Mouse (Mus musculus) ES-Bruce4 (cell line): Measurements from ENCODE around the gene Sco1.

ENCODE experiments used
- CTCF ChIP-seq: IDR thresholded peaks from one replicate; pipeline ENCODE4 v1.8.1; 2011; ENCODE audit warnings: low read depth, low read length
- POLR2A ChIP-seq: IDR thresholded peaks from one replicate; pipeline ENCODE4 v1.8.1; 2011; ENCODE audit warnings: low read length; ENCODE audit not compliant: insufficient read depth

DNA sequence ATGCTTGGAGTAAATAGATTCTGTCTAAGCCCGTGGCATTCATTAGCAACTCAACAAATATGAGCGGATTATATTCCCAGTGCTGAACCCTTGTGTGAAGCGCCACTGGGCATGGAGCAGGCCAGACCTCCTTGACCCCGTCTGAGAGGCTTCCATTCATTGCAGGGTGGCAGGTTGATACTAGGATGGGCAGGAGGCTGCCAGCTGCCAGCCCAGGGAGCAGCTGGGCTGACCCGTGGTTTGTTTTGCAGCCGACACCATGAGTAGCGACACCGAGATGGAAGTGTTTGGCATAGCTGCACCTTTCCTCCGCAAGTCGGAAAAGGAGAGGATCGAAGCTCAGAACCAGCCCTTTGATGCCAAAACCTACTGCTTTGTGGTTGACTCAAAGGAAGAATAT is 27.3 kb downstream of the Sco1 start:
- TF ChIP-seq POLR2A (no peak), CTCF (no peak)
